10 mouse cellular contexts compared by ENCODE assay signal in the genomic region with DNA sequence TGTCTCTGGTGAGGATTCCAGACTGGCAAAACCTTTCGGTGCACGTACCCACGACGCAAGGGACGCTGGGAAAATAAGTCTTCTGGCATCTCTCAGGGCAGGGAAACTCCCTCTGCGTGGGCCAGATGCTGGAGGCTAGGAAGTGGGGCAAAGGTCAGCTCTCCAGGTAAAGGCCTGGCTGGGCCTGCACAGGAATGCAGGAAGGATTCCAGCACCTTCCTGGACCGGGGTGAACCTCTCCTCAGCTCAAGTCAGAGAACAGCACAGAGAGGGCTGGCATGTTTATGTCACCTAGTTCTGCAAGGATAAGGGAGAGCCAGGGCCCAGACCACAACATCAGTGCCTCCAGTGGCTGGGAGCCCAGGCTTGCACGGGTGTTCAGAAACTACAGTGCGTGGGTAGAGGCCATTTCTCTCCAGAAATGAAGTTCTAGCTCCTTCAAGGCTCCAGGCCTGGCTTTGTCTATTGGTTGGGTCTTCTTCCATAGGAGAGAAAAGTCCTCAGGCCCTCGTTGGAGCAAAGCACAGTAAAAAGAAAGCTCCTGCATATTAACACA.
DNase-seq lines count a peak whose midpoint lies in the region; ATAC-seq and TF ChIP-seq lines count a peak whose summit lies in the region.
"Had no signal": no experiment of that assay in that cellular context is flagged by ENCODE, and none has a peak within 500 bp of the region (broad histone marks: within the 10 kb centered on the region; RNA-seq: fewer than 3 reads in every experiment).

No protein-coding gene starts in this region.

- no peak overlapping the region for H3K4me3 ChIP-seq in liver, embryonic 16.5 days (ENCODE audit: low read depth, low read length)
- H3K4me3 ChIP-seq in kidney, postnatal 0 days (replicated peaks; ENCODE audit: low read depth, low read length): no peak overlapping the region
- H3K4me3 ChIP-seq in small intestine, adult 2 months (ENCODE audit: low read depth, low read length): no peak overlapping the region

- H3K27ac ChIP-seq in liver, embryonic 16.5 days (ENCODE audit: low read length): peak overlapping the region; percentile 53
- H3K27ac ChIP-seq in kidney, postnatal 0 days: no peak overlapping the region
- peak overlapping the region; percentile 33; the same call in 1 of the 2 replicates for H3K27ac ChIP-seq in small intestine, adult 2 months (ENCODE audit: insufficient read depth, low read depth, low read length)

- DNase-seq in gastrocnemius, postnatal 25 days: peak; percentile 39
- no peak for DNase-seq in gastrocnemius, adult 8-10 months (ENCODE audit: low spot score in 2 of 2)
- DNase-seq in liver: no peak
- no peak for DNase-seq in kidney, postnatal 0 days (ENCODE audit: low spot score)
- no peak for DNase-seq in spleen, postnatal 14 days (ENCODE audit: low spot score in 2 of 2)
- no peak for DNase-seq in retina, postnatal 1 day
- DNase-seq: cerebellum, postnatal 10 days; left cerebral cortex, postnatal 4 days had no signal

- H3K4me1 ChIP-seq in liver, embryonic 16.5 days (ENCODE audit: control insufficient read depth, low read depth, low read length): peaks cover 17% of the 10 kb centered on the region
- peaks cover 10% of the 10 kb centered on the region for H3K4me1 ChIP-seq in kidney, postnatal 0 days (replicated peaks; ENCODE audit: insufficient read depth, low read length)
- peaks cover 23% of the 10 kb centered on the region for H3K4me1 ChIP-seq in small intestine, adult 2 months (ENCODE audit: control insufficient read depth, insufficient read depth, insufficient read length, low read length)

- no peak for ATAC-seq in liver, embryonic 16.5 days (ENCODE audit: low read depth)
- peak; percentile 42; the same call in 1 of the 2 replicates for ATAC-seq in kidney, postnatal 0 days (replicated peaks; ENCODE audit: low FRiP score, low read depth)

- TF ChIP-seq POLR2A in small intestine, adult 2 months (IDR thresholded peaks at IDR 0.05; ENCODE audit: low read depth, low read length): no peak

- H3K4me2 ChIP-seq in liver, embryonic 16.5 days (ENCODE audit: low read depth, low read length): no peak overlapping the region
- no peak overlapping the region for H3K4me2 ChIP-seq in kidney, postnatal 0 days (ENCODE audit: low read length)

- 54% methylated on average over 10 of the region's 10 CpGs for WGBS in liver, embryonic 16.5 days (ENCODE audit: insufficient replicate concordance)
- WGBS in kidney, postnatal 0 days: 62% methylated on average over 10 of the region's 10 CpGs
- 32% methylated on average over 10 of the region's 10 CpGs for whole genome bisulfite sequencing in small intestine, adult 2 months

- TF ChIP-seq CTCF in kidney, postnatal 0 days (IDR thresholded peaks at IDR 0.05; ENCODE audit: low read depth): no peak; the same call in 1 of the 2 replicates
- TF ChIP-seq CTCF in small intestine, adult 2 months (IDR thresholded peaks at IDR 0.05; ENCODE audit: extremely low read depth, insufficient read length, insufficient replicate concordance, low read depth, low read length): no peak

- no peaks in the 10 kb centered on the region for H3K9me3 ChIP-seq in liver, embryonic 16.5 days (replicated peaks; ENCODE audit: control insufficient read depth, low read length)
- no peaks in the 10 kb centered on the region for H3K9me3 ChIP-seq in kidney, postnatal 0 days (replicated peaks; ENCODE audit: low read length)

- H3K36me3 ChIP-seq in liver, embryonic 16.5 days (ENCODE audit: control insufficient read depth, insufficient read depth): no peaks in the 10 kb centered on the region
- H3K36me3 ChIP-seq in kidney, postnatal 0 days (ENCODE audit: insufficient read depth, low read length): no peaks in the 10 kb centered on the region
- H3K36me3 ChIP-seq in small intestine, adult 2 months (ENCODE audit: control insufficient read depth, insufficient read depth, low read length): no peaks in the 10 kb centered on the region

- H3K9ac ChIP-seq in liver, embryonic 16.5 days (ENCODE audit: low read depth, low read length): no peak overlapping the region
- H3K9ac ChIP-seq in kidney, postnatal 0 days (ENCODE audit: low read depth, low read length): no peak overlapping the region; the same call in 1 of the 2 replicates

- no peaks in the 10 kb centered on the region; the same call in none of the 2 replicates for H3K27me3 ChIP-seq in liver, embryonic 16.5 days (ENCODE audit: control insufficient read depth, insufficient read depth, low read depth, low read length)
- H3K27me3 ChIP-seq in kidney, postnatal 0 days (ENCODE audit: insufficient read depth, low read length): no peaks in the 10 kb centered on the region
- no peaks in the 10 kb centered on the region for H3K27me3 ChIP-seq in small intestine, adult 2 months (ENCODE audit: control insufficient read depth, insufficient read depth, low read length)
